Mouse (Mus musculus) CH12.LX (cell line): ENCODE data around the gene Lrrc57. TPM values are rescaled to one million over a fixed set of nuclear protein-coding genes. Genes with fewer than 3 reads are reported as not detected.

ENCODE experiments used
- DNase-seq: peaks from one replicate; pipeline ENCODE4 v3.0.0-alpha.2; 2013; ENCODE audit errors: extremely low read depth
- H3K27ac ChIP-seq: 2 replicates; pipeline ENCODE4 v1.5.1; 2012; ENCODE audit warnings: low read depth, mild to moderate bottlenecking, control low read depth, moderate library complexity; ENCODE audit not compliant: insufficient read depth
- H3K27me3 ChIP-seq: replicated peaks from 2 replicates; pipeline ENCODE3; 2012; ENCODE audit warnings: inconsistent platforms
- H3K36me3 ChIP-seq, 2 experiments: replicated peaks in 1 of 2; 2 replicates each; pipeline versions ENCODE3 to v1.6.1; 2012; ENCODE audit warnings: inconsistent platforms in 1 of 2, low read length in 1 of 2, mild to moderate bottlenecking in 1 of 2, mixed read lengths in 1 of 2, moderate library complexity in 1 of 2; ENCODE audit not compliant: control insufficient read depth in 1 of 2, insufficient read depth in 1 of 2
- H3K4me1 ChIP-seq, 2 experiments: 2 replicates each; pipeline ENCODE4 v1.6.1; 2012; ENCODE audit warnings: inconsistent platforms in 1 of 2, moderate library complexity in 1 of 2; ENCODE audit not compliant: insufficient read depth in 2 of 2, control insufficient read depth in 1 of 2
- H3K4me2 ChIP-seq: 2 replicates; pipeline ENCODE4 v1.6.1; 2012; ENCODE audit warnings: low read depth, mild to moderate bottlenecking, control low read depth; ENCODE audit not compliant: poor library complexity, insufficient read depth, severe bottlenecking
- H3K4me3 ChIP-seq, 3 experiments: fragments of 150-350 bp in 1 of 3; sonication (generic) in 1 of 3; replicated peaks in 1 of 3; 2 replicates each; pipeline versions ENCODE3 to v1.5.1; 2011 to 2012; ENCODE audit warnings: low read depth in 2 of 3, low read length in 2 of 3, mild to moderate bottlenecking in 2 of 3, moderate library complexity in 2 of 3, control low read depth in 1 of 3, improper control_type of control experiment in 1 of 3, inconsistent platforms in 1 of 3, mixed read lengths in 1 of 3; ENCODE audit not compliant: poor library complexity in 1 of 3
- H3K79me2 ChIP-seq: replicated peaks from 2 replicates; pipeline ENCODE4 v1.6.1; 2012; ENCODE audit warnings: mild to moderate bottlenecking, moderate library complexity; ENCODE audit not compliant: control insufficient read depth, poor library complexity, insufficient read depth, severe bottlenecking; ENCODE audit errors: extremely low read depth
- H3K9ac ChIP-seq: 2 replicates; pipeline ENCODE4 v1.6.1; 2012; ENCODE audit warnings: low read depth, mild to moderate bottlenecking, control low read depth, moderate library complexity; ENCODE audit not compliant: insufficient read depth
- H3K9me3 ChIP-seq: replicated peaks from 2 replicates; pipeline ENCODE3; 2012; ENCODE audit warnings: low read length, inconsistent platforms, mixed read lengths
- BHLHE40 ChIP-seq: IDR thresholded peaks from 2 replicates; pipeline ENCODE4 v1.6.1; 2011; ENCODE audit warnings: mild to moderate bottlenecking, low read depth, low read length, improper control_type of control experiment
- CTCF ChIP-seq, 2 experiments: IDR thresholded peaks in 1 of 2; conservative IDR thresholded peaks in 1 of 2; 2 replicates each; pipeline ENCODE4 v1.5.1; 2011 to 2012; ENCODE audit warnings: low read depth in 2 of 2, low read length in 2 of 2, improper control_type of control experiment in 1 of 2, inconsistent platforms in 1 of 2, mild to moderate bottlenecking in 1 of 2, moderate library complexity in 1 of 2
- ELF1 ChIP-seq: IDR thresholded peaks from 2 replicates; pipeline ENCODE4 v1.6.1; 2014; ENCODE audit warnings: low read depth, mild to moderate bottlenecking, inconsistent platforms, low read length, improper control_type of control experiment
- EP300 ChIP-seq: IDR thresholded peaks from 2 replicates; pipeline ENCODE4 v1.6.1; 2011; ENCODE audit warnings: low read length, improper control_type of control experiment
- ETS1 ChIP-seq: conservative IDR thresholded peaks from 2 replicates; pipeline ENCODE4 v1.6.1; 2012; ENCODE audit warnings: low read depth, mild to moderate bottlenecking, inconsistent platforms, low read length, improper control_type of control experiment, moderate library complexity
- GABPA ChIP-seq: IDR thresholded peaks from 2 replicates; pipeline ENCODE4 v1.6.1; 2012; ENCODE audit warnings: low read depth, low read length, improper control_type of control experiment, inconsistent platforms; ENCODE audit not compliant: insufficient replicate concordance
- JUN ChIP-seq: IDR thresholded peaks from 2 replicates; pipeline ENCODE4 v1.6.1; 2011; ENCODE audit warnings: low read depth, mild to moderate bottlenecking, low read length, improper control_type of control experiment, moderate library complexity; ENCODE audit not compliant: insufficient read depth
- JUND ChIP-seq: conservative IDR thresholded peaks from 2 replicates; pipeline ENCODE4 v1.6.1; 2011; ENCODE audit warnings: low read depth, low read length, improper control_type of control experiment
- KAT2A ChIP-seq: IDR thresholded peaks from 2 replicates; pipeline ENCODE4 v1.6.1; 2012; ENCODE audit warnings: low read length, improper control_type of control experiment, inconsistent platforms; ENCODE audit not compliant: insufficient replicate concordance
- MAFK ChIP-seq: IDR thresholded peaks from 2 replicates; pipeline ENCODE4 v1.6.1; 2011; ENCODE audit warnings: low read length, improper control_type of control experiment; ENCODE audit not compliant: insufficient replicate concordance
- MAX ChIP-seq: IDR thresholded peaks from 2 replicates; pipeline ENCODE4 v1.6.1; 2011; ENCODE audit warnings: low read length, improper control_type of control experiment
- MAZ ChIP-seq: IDR thresholded peaks from 2 replicates; pipeline ENCODE4 v1.6.1; 2012; ENCODE audit warnings: low read depth, mild to moderate bottlenecking, inconsistent platforms, low read length, improper control_type of control experiment, moderate library complexity
- MYC ChIP-seq: IDR thresholded peaks from 2 replicates; pipeline ENCODE4 v1.6.1; 2011; ENCODE audit warnings: low read depth, mild to moderate bottlenecking, improper control_type of control experiment, low read length
- NRF1 ChIP-seq: IDR thresholded peaks from 2 replicates; pipeline ENCODE4 v1.6.1; 2014; ENCODE audit warnings: low read depth, mild to moderate bottlenecking, inconsistent platforms, low read length, improper control_type of control experiment, moderate library complexity
- PAX5 ChIP-seq: IDR thresholded peaks from 2 replicates; pipeline ENCODE4 v1.6.1; 2012; ENCODE audit warnings: low read length, inconsistent platforms, mixed read lengths
- POLR2A ChIP-seq: IDR thresholded peaks from 2 replicates; pipeline ENCODE4 v1.6.1; 2011; ENCODE audit warnings: low read depth, mild to moderate bottlenecking, improper control_type of control experiment, low read length
- POLR2AphosphoS2 ChIP-seq: IDR thresholded peaks from 2 replicates; pipeline ENCODE4 v1.6.1; 2011; ENCODE audit warnings: low read depth, low read length, improper control_type of control experiment
- RAD21 ChIP-seq: IDR thresholded peaks from 2 replicates; pipeline ENCODE4 v1.6.1; 2011; ENCODE audit warnings: low read depth, mild to moderate bottlenecking, low read length, improper control_type of control experiment, moderate library complexity
- RCOR1 ChIP-seq: conservative IDR thresholded peaks from 2 replicates; pipeline ENCODE4 v1.6.1; 2012; ENCODE audit warnings: low read depth, mild to moderate bottlenecking, inconsistent platforms, low read length, improper control_type of control experiment
- SIN3A ChIP-seq: IDR thresholded peaks from 2 replicates; pipeline ENCODE4 v1.6.1; 2012; ENCODE audit warnings: low read length, improper control_type of control experiment, inconsistent platforms
- TBP ChIP-seq: conservative IDR thresholded peaks from 2 replicates; pipeline ENCODE4 v1.6.1; 2011; ENCODE audit warnings: low read depth, low read length, improper control_type of control experiment
- TCF12 ChIP-seq: IDR thresholded peaks from 2 replicates; pipeline ENCODE4 v1.6.1; 2014; ENCODE audit warnings: low read depth, mild to moderate bottlenecking, inconsistent platforms, low read length, improper control_type of control experiment
- UBTF ChIP-seq: IDR thresholded peaks from 2 replicates; pipeline ENCODE4 v1.6.1; 2012; ENCODE audit warnings: low read depth, mild to moderate bottlenecking, inconsistent platforms, low read length, improper control_type of control experiment, moderate library complexity
- USF1 ChIP-seq: IDR thresholded peaks from 2 replicates; pipeline ENCODE4 v1.6.1; 2014; ENCODE audit warnings: low read depth, mild to moderate bottlenecking, inconsistent platforms, low read length, improper control_type of control experiment
- ZC3H11A ChIP-seq: IDR thresholded peaks from 2 replicates; pipeline ENCODE4 v1.6.1; 2012; ENCODE audit warnings: low read depth, mild to moderate bottlenecking, inconsistent platforms, low read length, improper control_type of control experiment
- ZMIZ1 ChIP-seq: IDR thresholded peaks from 2 replicates; pipeline ENCODE4 v1.6.1; 2012; ENCODE audit warnings: low read depth, mild to moderate bottlenecking, inconsistent platforms, low read length, improper control_type of control experiment
- ZNF384 ChIP-seq: IDR thresholded peaks from 2 replicates; pipeline ENCODE4 v1.6.1; 2012; ENCODE audit warnings: low read depth, low read length, improper control_type of control experiment, inconsistent platforms
- dilution Hi-C: fragments of 300-500 bp; cut with MboI; formaldehyde crosslinking; loops from 2 replicates; pipeline ENCODE4 v1.14.3; 2020; ENCODE audit warnings: low sequenced_read_pairs; ENCODE audit not compliant: extremely low pct_unique_long_range_greater_than_20kb, extremely low pct_ligation_motif_present
- in situ Hi-C: fragments of 300-500 bp; cut with MboI; formaldehyde crosslinking; loops from 3 replicates; pipeline ENCODE4 v1.14.3; 2019; ENCODE audit warnings: low sequenced_read_pairs, low pct_ligation_motif_present, low pct_unique_long_range_greater_than_20kb, mixed read lengths
- polyA plus RNA-seq: library from polyadenylated mRNA; unstranded; fragments of >175 nt; gene quantifications from 2 replicates; pipeline ENCODE4 v1.2.1, GENCODE M21; 2012; ENCODE audit warnings: low read depth; ENCODE audit not compliant: insufficient read length
- total RNA-seq, 2 experiments: library from RNA; depleted of rRNA; stranded (reverse); fragments of 300-350 nt in 1 of 2; fragments of >200 nt in 1 of 2; gene quantifications; 2 replicates each; pipeline ENCODE4 v1.2.3; 2012 to 2014

Gene Lrrc57
- total and polyA plus RNA-seq, 3 experiments, result 8.9 to 15.6 (median 10.3) TPM

DNA sequence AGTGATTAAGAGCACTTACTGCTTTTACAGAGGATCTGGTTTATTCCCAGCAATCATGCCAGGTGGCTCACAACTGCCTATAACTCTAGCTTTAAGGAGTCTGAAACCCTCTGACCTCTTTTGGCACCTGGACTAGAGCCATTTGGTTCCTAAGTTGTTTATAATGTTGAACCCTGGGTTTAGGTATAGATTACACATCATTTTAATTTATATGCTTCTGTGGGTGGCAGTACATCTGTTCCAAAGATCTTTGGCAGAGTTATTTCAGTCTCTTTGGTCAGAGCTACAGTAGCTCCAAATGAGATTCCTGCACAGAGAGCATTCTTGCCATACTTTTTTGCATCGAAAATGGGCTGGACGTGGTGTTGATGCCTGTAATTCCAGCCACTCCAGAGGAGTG lies 11.6 kb downstream of the Lrrc57 start:
- H3K27me3 ChIP-seq, result no peaks in the 10 kb centered on the region
- H3K79me2 ChIP-seq, result no peaks in the 10 kb centered on the region
- H3K27ac ChIP-seq, result no peak overlapping the region
- H3K9ac ChIP-seq, result no peak overlapping the region
- no peak for DNase-seq
- H3K4me2 ChIP-seq, result no peak overlapping the region
- dilution Hi-C loops (no loop called here), in situ Hi-C loops (no loop called here)
- H3K36me3 ChIP-seq, result peaks cover 25 to 61% of the 10 kb centered on the region in 2 experiments
- peaks cover 3 to 26% of the 10 kb centered on the region in 2 experiments; a peak in 3 of 4 replicates for H3K4me1 ChIP-seq
- no peaks in the 10 kb centered on the region for H3K9me3 ChIP-seq
- TF ChIP-seq PAX5 (no peak), CTCF (conservative IDR thresholded peaks at IDR 0.05 in 1 of 2, IDR thresholded peaks at IDR 0.05 in 1 of 2; ENCODE audit: low read depth in 2 of 2, low read length in 2 of 2) (no peak), ZC3H11A (no peak), ELF1 (no peak), POLR2A (no peak), ZNF384 (no peak), POLR2AphosphoS2 (no peak), MAZ (no peak), RAD21 (no peak), MYC (no peak), JUND (no peak), BHLHE40 (no peak)
- no peak overlapping the region for H3K4me3 ChIP-seq

DNA sequence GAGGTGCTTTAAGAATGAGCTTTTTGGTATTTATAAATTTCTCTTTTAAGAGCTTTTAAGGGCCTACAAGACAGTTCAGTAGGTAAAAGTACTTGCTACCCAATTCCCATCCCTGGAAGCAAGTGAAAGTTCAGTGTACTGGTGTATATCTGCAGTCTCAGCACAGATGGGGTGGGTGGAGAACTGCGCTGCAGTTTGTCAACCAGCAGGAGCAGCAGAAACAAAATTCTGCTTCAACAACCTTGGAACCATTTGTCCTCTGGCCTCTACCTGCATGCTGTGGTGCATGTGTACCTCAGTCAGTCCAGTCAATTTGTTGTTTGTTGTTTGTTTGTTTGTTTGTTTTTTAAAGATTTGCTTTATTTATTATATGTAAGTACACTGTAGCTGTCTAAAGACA lies 17.1 kb downstream of the Lrrc57 start:
- no peak overlapping the region for H3K27ac ChIP-seq
- TF ChIP-seq RCOR1 (no peak), MAX (no peak), NRF1 (no peak), TBP (no peak), SIN3A (no peak), POLR2A (no peak), JUN (no peak), USF1 (no peak), MAFK (no peak), ZNF384 (no peak), TCF12 (no peak), EP300 (no peak), BHLHE40 (no peak), ZMIZ1 (no peak), KAT2A (no peak), GABPA (no peak), MAZ (no peak), JUND (no peak), UBTF (no peak), ETS1 (no peak)
- dilution Hi-C loops, result no loop called here
- peaks cover 0 to 6% of the 10 kb centered on the region in 2 experiments; a peak in 1 of 4 replicates for H3K4me1 ChIP-seq
- H3K79me2 ChIP-seq, result no peaks in the 10 kb centered on the region
- H3K4me2 ChIP-seq, result no peak overlapping the region
- no peak overlapping the region for H3K9ac ChIP-seq
- no peak overlapping the region for H3K4me3 ChIP-seq
- no peak for DNase-seq
- H3K36me3 ChIP-seq, result peaks cover 23 to 55% of the 10 kb centered on the region in 2 experiments
- H3K9me3 ChIP-seq, result no peaks in the 10 kb centered on the region
- no peaks in the 10 kb centered on the region for H3K27me3 ChIP-seq
- in situ Hi-C loops, result no loop called here
